Mouse (Mus musculus) urinary bladder, postnatal 14 days (tissue): ENCODE data around the gene Slf2.

ENCODE experiments used
- DNase-seq: peaks from one replicate; pipeline ENCODE4 v3.0.0; 2021; ENCODE audit warnings: low spot score

The Slf2 gene

GRCm38 (mm10) chr19:44984420-44984819 is 53.5 kb downstream of the Slf2 start:
- no peak for DNase-seq

DNA sequence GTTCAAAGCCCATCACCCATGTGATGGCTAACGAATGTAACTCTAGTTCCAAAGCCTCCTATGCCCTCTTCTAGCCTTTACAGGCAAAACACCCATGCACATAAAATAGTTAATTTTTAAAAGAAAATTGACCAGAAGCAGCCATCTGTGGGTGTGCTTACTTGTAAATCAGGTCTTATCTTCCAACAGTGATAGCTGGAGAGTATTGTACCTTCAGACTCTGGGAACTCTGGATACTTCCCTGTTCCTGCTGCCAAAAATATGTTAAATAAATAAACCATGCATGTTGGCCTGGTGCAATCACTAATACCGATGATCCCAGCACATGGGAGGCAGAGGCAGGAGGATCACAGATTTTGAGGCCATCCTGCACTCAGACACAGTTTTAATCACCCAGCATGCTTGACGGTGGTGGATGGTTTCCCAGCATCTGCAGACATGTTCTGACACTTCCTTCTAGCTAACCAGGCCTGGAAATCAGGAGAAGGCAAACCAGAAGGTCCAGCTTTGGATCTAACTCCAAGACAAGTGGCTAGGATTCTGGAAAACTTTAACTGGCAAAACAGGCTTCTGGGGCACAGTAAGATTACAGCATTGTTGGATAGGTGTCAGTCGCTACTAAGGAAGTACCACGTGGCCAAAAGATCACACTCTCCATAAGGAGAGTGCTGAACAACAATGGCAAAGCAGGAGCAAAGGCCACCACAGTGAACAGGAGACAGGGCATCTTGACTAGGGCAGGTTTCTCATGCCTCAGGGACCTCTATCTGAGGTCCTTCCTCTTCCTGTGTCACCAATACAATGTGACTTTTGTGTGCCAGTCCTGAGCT is 54.4 kb downstream of the Slf2 start:
- DNase-seq: no peak

DNA sequence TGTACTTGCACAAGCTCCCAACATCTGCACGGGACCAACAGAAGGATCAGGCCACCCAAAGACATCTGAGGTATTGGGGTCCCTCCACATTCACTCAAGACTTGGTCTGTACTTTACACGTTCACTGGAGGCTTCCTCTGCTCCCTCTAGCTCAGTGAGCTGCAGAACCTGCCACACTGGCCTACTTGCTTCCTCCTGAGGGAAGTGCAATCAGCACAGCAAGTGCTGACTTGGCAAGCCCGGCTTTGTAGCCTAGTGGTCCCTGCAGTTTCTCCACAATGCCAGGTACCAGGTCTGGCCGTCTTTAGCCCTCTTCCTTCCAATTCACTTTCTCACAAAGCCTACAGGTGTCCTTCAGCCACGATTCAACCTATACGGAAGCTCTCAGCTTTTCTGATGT is 56.1 kb downstream of the Slf2 start:
- peak; percentile 64 for DNase-seq

DNA sequence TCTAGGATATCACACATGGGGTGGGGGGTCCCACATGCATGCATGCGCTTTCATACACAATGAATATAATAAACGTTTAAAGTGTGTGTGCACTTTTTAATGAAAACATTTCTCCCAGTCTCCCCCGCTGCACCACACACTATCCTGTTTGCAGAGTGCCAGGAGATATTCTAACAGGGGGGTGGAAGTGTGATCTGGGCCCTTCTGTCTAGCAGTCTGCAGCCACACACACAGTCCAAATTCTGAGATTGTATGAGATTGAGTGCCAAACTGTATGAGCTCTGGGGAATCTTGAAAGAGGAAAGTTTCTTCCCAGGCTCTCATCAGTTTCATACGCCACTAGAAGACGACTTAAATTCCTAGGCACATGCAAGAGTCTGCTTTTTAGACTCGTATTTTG is 56.9 kb downstream of the Slf2 start:
- no peak for DNase-seq

- no peak for DNase-seq
Observed at GRCm38 (mm10) chr19:44988321-44988720, 57.4 kb downstream of the Slf2 start.

DNA sequence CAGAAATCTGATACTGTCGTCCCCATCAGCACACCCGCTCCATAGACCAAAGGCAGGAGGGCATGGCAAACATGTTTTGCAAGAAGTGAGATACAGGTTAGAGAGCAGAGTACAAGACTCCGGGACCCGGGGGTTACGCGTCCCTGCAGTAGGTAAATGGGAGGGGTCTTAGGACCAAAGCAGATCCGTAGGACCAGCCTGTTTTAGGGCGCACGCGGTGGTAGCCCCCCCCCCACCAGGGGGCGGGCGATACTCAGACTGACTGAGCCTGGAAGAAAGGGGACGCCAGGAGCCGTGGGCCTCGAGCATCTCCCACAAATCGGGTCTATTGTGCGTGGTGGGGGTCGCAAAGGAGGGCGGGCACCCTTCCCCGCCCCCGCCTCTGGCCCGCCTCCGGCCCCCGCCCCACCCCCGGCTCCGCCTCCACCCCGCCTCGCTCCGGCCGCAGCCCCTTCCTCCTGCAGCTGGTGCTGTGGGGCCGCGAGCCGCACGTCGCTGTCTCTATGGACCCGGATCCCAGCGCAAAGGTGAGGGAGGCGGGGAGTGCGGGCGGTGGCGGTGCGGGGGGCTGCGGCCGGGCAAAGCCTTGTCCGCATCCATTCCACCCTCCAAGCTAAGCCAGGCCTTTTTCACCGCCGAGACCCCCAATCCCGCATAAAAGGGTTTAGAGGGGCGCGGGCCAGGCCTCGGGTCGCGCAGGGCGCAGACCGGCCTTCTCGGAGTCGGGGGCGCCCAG is 58.0 kb downstream of the Slf2 start, which contains the start of gene Sema4g:
Sema4g (plus strand) TSS at position 271 of the 736 bp plus-strand sequence.
- DNase-seq: peak; percentile 33

DNA sequence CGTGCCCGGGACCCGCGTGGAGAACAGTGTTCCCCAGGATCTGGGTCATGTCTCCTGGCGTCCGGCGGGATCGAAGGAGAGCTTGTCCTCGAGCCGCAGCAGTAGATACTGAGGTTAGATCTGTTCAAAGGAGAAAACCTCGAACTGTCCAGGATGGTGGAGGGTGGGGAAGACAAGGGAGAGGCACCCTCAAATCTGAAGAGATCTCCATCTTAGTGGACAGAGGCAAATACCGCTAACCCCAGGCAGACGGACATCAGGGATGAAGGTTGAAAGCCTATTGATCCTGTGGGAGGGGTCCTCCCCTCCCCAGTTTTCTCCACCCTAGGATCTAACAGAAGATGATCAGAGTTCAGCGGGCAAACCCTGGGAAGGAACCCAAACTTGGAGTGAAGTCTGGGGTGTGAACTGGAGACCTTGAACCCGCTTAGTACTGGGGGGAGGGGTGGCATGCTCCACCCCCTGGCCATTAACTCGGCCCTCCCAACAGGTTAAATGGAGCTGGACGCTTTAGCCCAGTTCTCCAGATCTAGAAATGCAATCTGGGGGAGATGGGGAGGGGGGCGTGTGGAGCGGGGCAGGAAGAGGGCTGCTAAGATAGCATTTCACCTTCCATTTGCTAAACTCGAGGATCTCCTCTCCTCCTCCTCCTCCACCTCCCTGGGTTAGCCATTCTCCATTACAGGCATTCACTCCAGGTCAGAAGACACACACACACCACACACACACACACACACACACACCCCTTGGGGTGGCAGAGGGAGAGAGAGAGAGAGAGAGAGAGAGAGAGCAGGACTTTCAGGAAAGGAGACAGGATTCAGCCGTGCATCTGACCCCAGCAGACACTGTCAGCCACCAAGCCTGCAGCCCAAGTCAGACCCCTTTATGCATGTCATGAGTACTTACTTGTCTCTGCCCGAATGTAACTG is 58.9 kb downstream of the Slf2 start:
- DNase-seq: no peak

GRCm38 (mm10) chr19:44991031-44991430 is 60.1 kb downstream of the Slf2 start:
- DNase-seq: no peak

GRCm38 (mm10) chr19:44992246-44992645 is 61.3 kb downstream of the Slf2 start:
- no peak for DNase-seq

DNA sequence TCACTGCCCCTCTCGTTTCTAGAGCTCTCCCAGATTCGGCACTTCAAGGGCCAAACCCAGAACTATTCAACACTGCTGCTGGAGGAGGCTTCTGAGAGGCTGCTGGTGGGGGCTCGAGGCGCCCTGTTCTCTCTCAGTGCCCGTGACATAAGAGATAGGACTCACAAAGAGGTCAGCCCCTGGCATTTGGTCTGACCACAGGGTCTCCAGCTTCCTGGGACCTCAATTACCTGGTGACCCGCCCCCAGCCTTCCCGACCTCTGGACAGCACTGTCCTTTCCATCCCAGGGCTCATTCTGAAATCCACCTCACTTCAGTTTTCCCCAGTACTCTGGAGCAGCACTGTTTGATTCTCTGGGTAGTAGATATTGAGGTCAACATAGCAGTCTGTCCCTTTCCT is 61.8 kb downstream of the Slf2 start:
- DNase-seq: no peak

GRCm38 (mm10) chr19:44997786-44998185 is 66.8 kb downstream of the Slf2 start:
- no peak for DNase-seq

DNA sequence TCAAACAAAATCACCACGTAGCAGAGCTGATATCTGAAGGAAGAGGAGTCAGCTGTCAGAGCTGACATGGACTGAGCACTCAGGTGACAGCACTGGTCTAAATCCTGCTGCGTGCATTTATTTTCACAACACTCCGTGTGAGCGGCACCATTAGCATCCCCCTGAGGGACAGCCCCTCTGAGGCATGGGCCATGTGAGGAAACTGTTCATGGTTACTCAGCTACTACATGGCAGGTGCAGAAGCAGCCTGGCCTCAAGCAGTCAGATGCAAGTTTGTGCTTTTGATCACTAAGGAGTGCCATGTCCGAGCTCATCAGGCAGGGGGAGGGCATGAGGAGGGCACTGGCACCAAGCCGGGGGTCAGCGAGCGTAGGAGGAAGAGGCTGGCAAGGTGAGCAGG is 68.7 kb downstream of the Slf2 start:
- no peak for DNase-seq

- DNase-seq: no peak
Observed at GRCm38 (mm10) chr19:45002301-45002700, 71.3 kb downstream of the Slf2 start.

GRCm38 (mm10) chr19:45003740-45004516 is 73.0 kb downstream of the Slf2 start:
- no peak for DNase-seq

DNA sequence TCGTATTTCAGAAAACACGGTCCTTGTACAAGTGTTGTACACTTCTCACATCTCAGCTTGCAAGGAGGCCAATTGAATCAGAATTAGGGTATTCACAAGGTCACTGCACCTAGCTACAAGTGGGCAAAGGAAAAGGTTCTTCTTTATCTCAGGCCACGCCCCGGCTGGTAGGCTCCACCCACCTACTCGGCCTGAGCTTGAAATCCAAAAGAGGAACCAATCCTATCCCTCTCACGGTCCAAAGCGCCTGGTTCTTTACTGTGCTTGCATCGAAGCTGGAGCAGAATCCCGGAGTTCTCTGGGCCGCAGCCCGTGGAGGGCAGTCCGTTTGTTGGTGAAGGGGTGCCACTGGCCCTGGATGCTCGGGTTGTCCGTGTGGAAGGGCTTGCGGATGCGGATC is 74.5 kb downstream of the Slf2 start, which contains the start of gene Twnk:
Twnk (plus strand) TSS at position 220 of the 400 bp plus-strand sequence.
- DNase-seq: peak; percentile 72

DNA sequence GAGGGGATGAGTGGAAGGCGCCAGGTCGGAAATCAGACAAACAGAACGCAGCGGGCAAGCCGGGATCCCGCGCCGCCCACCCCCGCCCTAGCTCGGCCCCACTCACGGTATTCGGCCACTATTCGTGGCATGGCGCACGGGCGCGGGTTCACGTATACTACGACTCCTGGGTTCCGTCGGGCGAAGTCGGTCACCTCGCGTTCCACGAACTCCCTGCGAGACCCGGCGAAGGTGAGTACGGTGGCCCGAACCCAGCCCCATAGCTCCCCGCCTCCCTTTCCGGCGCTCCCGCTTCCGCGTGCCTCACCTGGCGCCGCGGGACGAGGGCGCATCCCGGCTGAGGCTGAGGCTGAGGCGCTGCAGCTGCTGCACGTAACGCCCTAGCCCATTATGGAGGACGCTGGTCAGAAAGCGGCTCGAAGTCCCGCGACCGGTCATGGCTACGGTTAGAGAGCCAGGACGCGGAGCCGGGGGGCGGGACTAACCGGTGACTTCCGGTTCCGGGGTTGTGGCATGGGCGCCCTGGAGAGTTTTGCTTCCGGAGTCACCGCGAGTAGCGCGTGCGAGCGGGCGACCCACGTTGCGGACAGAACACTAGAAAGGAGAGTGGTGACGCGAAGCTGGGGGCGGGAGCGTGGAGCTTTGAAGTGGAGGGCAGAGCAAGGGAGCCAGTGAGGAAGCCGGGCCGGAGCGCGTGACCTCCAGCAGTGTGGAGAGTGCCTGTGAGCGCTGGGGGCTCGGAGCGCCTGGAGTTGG is 75.2 kb downstream of the Slf2 start, which contains the start of gene Mrpl43:
Mrpl43 (minus strand) TSS at position 486 of the 756 bp plus-strand sequence.
- peak; percentile 96 for DNase-seq

DNA sequence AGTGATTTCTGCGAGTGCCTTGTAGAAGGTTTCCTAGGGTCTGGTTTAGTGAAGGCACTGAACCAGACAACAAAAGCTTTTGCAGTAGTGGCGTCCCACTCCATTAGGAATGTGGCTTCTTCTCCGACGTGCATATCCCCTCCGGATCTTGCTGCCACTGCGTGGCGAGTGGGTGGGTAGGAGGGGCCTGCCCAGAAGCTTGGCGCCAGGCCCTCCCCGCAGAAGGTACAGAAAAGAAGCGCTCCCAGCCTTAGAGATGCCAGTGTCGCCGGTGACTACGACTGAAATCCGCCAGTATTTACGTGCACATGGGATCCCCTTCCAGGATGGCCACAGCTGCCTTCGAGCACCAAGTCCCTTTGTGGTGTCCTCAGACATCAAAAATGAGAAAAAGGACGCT is 76.1 kb downstream of the Slf2 start:
- no peak for DNase-seq

DNA sequence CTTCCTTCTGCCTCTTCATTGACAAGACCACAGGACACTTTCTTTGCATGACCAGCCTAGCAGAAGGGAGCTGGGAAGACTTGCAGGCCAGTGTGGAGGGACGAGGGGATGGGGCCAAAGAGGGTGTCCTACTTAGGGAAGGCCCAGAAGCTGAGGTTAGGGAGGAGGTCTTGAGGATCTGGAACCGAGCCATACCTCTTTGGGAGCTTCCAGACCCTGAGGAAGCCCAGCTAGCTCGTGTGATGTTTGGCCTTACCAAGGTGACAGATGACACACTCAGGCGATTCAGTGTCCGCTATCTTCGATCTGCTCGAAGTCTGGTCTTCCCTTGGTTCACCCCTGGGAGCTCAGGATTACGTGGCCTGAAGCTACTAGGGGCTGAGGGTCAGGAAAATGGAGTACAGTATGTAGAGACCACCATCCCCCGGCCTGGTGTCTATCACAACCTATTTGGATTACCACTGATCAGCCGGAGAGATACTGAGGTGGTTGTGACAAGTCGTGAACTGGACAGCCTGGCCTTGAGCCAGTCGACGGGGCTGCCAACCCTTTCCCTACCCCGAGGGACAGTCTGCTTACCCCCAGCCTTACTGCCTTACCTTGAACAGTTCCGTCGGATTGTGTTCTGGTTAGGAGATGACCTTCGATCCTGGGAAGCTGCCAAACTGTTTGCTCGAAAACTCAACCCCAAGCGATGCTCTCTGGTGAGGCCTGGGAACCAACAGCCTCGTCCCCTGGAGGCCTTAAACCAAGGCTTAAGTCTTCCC is 76.7 kb downstream of the Slf2 start:
- DNase-seq: no peak

- DNase-seq: no peak
Observed at GRCm38 (mm10) chr19:45010646-45011045, 79.7 kb downstream of the Slf2 start.

DNA sequence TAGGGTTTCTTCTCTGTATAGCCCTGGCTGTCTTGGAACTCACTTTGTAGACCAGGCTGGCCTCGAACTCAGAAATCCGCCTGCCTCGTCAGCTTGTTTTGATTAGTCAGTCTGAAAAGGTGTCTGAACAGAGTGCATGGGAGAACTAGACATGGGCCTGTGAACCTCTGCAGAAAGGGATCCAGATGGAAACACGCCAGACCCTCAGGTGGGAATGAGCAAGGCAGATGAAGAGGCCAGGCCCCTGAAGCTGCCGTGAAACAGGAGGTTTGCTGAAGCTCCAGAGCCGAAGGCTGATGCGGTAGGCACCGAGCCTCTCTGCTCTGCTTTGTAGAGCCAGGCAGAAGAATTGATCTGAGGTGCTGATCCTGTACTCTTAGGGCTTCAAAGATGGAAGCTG is 81.3 kb downstream of the Slf2 start:
- DNase-seq: no peak
